Mouse (Mus musculus) left cerebral cortex, adult 6 months (tissue): ENCODE data around the gene Capsl. TPM values are rescaled to one million over a fixed set of nuclear protein-coding genes. Genes with fewer than 3 reads are reported as not detected.

ENCODE experiments used
- long read RNA-seq, 2 experiments: library from polyadenylated mRNA; unstranded; transcript quantifications; one replicate each; pipeline ENCODE4 v2.0.0; 2019 to 2020
- polyA plus RNA-seq: library from polyadenylated mRNA; unstranded; fragments of <200 nt; fragmentation: Nextera tagmentation; gene quantifications from 2 replicates; pipeline ENCODE4 v1.2.3, GENCODE M21; 2021

The Capsl gene
- polyA plus RNA-seq: 3.5 and 4.9 TPM in 2 replicates
- long read RNA-seq, experiment 1, partial matches to known transcripts: 0 of 2 reads
- long read RNA-seq, experiment 1, other reads (novel, unspliced or antisense): 0 of 2 reads
- long read RNA-seq, experiment 2, partial matches to known transcripts: 0 of 3 reads
- long read RNA-seq, experiment 2, other reads (novel, unspliced or antisense): 0 of 3 reads

DNA sequence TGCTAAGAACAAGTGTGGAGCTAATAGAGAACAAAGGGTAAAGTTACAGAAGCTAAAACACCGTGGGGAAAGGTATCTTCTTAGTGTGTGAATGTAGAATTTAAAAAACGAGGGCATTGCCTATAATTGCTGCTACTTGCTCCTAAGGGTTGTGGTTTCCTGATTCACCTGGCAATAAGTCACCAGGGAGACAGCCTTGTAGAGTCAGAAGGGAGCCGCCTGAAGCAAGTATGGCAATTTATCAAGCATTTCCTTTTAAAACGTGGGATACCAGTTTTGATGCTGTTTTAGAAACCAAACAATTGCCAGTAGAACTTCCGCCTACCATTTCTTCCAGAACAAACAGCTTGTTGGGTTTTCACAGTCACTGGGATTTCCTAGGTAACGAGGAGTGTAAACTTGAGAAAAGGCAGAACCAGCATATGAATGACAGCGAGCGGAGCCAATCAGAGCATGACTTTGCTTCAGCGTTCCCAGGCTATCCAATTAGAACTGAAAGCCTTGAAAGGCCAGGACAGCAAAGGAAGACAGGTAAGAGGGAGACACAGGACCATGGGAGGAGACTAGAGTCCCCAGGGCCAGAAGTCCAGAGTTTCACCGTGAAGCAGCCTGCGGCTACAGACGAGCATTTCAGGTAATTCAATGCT, at the start of gene Capsl:
TSS of gene Capsl (plus strand) at position 495 of the 647 bp plus-strand sequence.

Other genes with a start within 250 kb of the Capsl start
- not detected in 2 replicates for gene Ugt3a1, start 159.1 kb upstream of the Capsl start, polyA plus RNA-seq
- gene Ugt3a2, start 100.5 kb upstream of the Capsl start, polyA plus RNA-seq: not detected in 2 replicates
- gene Il7r, start 94.1 kb downstream of the Capsl start, polyA plus RNA-seq: 0.12 and 0.15 TPM in 2 replicates